Mouse (Mus musculus): ENCODE results near the gene Gmnn. TPM values are rescaled to one million over a fixed set of nuclear protein-coding genes. Genes with fewer than 3 reads are reported as not detected.

Gmnn gene
- total RNA-seq, 2 experiments from 2014 or later = 2.3 to 2.4 TPM

- DNase-seq (ENCODE audit: low spot score in 2 of 2) = no peak
Observed at GRCm38 (mm10) chr13:24762254-24762653, 531 bp upstream of the Gmnn start.

GRCm38 (mm10) chr13:24761083-24761402, 680 bp downstream of the Gmnn start:
- no peak for DNase-seq (ENCODE audit: low spot score in 2 of 2)

GRCm38 (mm10) chr13:24760351-24760870, 1.3 kb downstream of the Gmnn start:
- no peak for DNase-seq (ENCODE audit: low spot score in 2 of 2)

- no peak for DNase-seq (ENCODE audit: low spot score in 2 of 2)
Observed at GRCm38 (mm10) chr13:24759451-24759850, 2.3 kb downstream of the Gmnn start.

GRCm38 (mm10) chr13:24757820-24758564, 3.7 kb downstream of the Gmnn start:
- DNase-seq (ENCODE audit: low spot score in 2 of 2) = no peak

GRCm38 (mm10) chr13:24756756-24757155, 5.0 kb downstream of the Gmnn start:
- DNase-seq (ENCODE audit: low spot score in 2 of 2) = no peak

GRCm38 (mm10) chr13:24751396-24751795, 10.3 kb downstream of the Gmnn start:
- DNase-seq (ENCODE audit: low spot score in 2 of 2) = no peak

GRCm38 (mm10) chr13:24750807-24751206, 10.9 kb downstream of the Gmnn start:
- DNase-seq (ENCODE audit: low spot score in 2 of 2) = no peak

- no peak for DNase-seq (ENCODE audit: low spot score in 2 of 2)
Observed at GRCm38 (mm10) chr13:24747823-24748222, 13.9 kb downstream of the Gmnn start.

- DNase-seq (ENCODE audit: low spot score in 2 of 2) = no peak
Observed at GRCm38 (mm10) chr13:24741028-24741427, 20.7 kb downstream of the Gmnn start, which contains the start of gene Armh2. Gene Armh2 (plus strand): TSS chr13:24741232.

- DNase-seq (ENCODE audit: low spot score in 2 of 2) = no peak
Observed at GRCm38 (mm10) chr13:24735608-24736131, 26.1 kb downstream of the Gmnn start.

GRCm38 (mm10) chr13:24734502-24734901, 27.2 kb downstream of the Gmnn start:
- no peak for DNase-seq (ENCODE audit: low spot score in 2 of 2)

GRCm38 (mm10) chr13:24729128-24729527, 32.6 kb downstream of the Gmnn start:
- no peak for DNase-seq (ENCODE audit: low spot score in 2 of 2)

- DNase-seq (ENCODE audit: low spot score in 2 of 2) = no peak
Observed at GRCm38 (mm10) chr13:24724395-24724759, 37.3 kb downstream of the Gmnn start.

- DNase-seq (ENCODE audit: low spot score in 2 of 2) = no peak
Observed at GRCm38 (mm10) chr13:24723699-24724394, 37.9 kb downstream of the Gmnn start.

GRCm38 (mm10) chr13:24721502-24721901, 40.2 kb downstream of the Gmnn start:
- DNase-seq (ENCODE audit: low spot score in 2 of 2) = no peak

- no peak for DNase-seq (ENCODE audit: low spot score in 2 of 2)
Observed at GRCm38 (mm10) chr13:24717677-24718076, 44.0 kb downstream of the Gmnn start.

- no peak for DNase-seq (ENCODE audit: low spot score in 2 of 2)
Observed at GRCm38 (mm10) chr13:24716441-24716840, 45.3 kb downstream of the Gmnn start.

GRCm38 (mm10) chr13:24715601-24716000, 46.1 kb downstream of the Gmnn start:
- DNase-seq (ENCODE audit: low spot score in 2 of 2) = no peak

GRCm38 (mm10) chr13:24714360-24714885, 47.3 kb downstream of the Gmnn start:
- DNase-seq (ENCODE audit: low spot score in 2 of 2) = no peak

GRCm38 (mm10) chr13:24713434-24714000, 48.2 kb downstream of the Gmnn start:
- DNase-seq (ENCODE audit: low spot score in 2 of 2) = peak; percentile 90 to 92

Measured in layer of hippocampus, postnatal 14 days (tissue).